Mouse (Mus musculus) kidney, embryonic 16.5 days (tissue): ENCODE measurements at regions not wholly inside any gene's neighbourhood (a gene's known extent, or its start where the extent isn't known, plus 50 kb on each side); places are given as distances from the start of the nearest gene placed in this dataset.

ENCODE experiments used
- ATAC-seq: fragments of 200-750 bp; cut with Nextera tagmentation; 2 replicates; pipeline ENCODE4 v1.8.0; 2017; ENCODE audit warnings: moderate TSS enrichment; ENCODE audit not compliant: low FRiP score, low TSS enrichment
- H3K27ac ChIP-seq: fragments of 300-500 bp; sonication (generic); 2 replicates; pipeline ENCODE4 v1.5.1; 2014; ENCODE audit warnings: low read length
- H3K27me3 ChIP-seq: fragments of 300-500 bp; sonication (generic); 2 replicates; pipeline ENCODE4 v1.6.1; 2014; ENCODE audit warnings: low read length, control low read depth, mixed read lengths; ENCODE audit not compliant: insufficient read depth
- H3K36me3 ChIP-seq: fragments of 300-500 bp; sonication (generic); 2 replicates; pipeline ENCODE4 v1.6.1; 2014; ENCODE audit warnings: low read length, control low read depth, mixed read lengths; ENCODE audit not compliant: insufficient read depth
- H3K4me1 ChIP-seq: fragments of 300-500 bp; sonication (generic); 2 replicates; pipeline ENCODE4 v1.6.1; 2014; ENCODE audit warnings: low read length, control low read depth, mixed read lengths; ENCODE audit not compliant: insufficient read depth
- H3K4me2 ChIP-seq: fragments of 300-500 bp; sonication (generic); replicated peaks from 2 replicates; pipeline ENCODE4 v1.6.1; 2014; ENCODE audit warnings: low read depth, low read length
- H3K4me3 ChIP-seq: fragments of 300-500 bp; sonication (generic); 2 replicates; pipeline ENCODE4 v1.5.1; 2014; ENCODE audit warnings: mild to moderate bottlenecking, low read length
- H3K9ac ChIP-seq: fragments of 300-500 bp; sonication (generic); replicated peaks from 2 replicates; pipeline ENCODE4 v1.6.1; 2014; ENCODE audit warnings: low read length
- H3K9me3 ChIP-seq: fragments of 300-500 bp; sonication (generic); 2 replicates; pipeline ENCODE4 v1.6.1; 2016; ENCODE audit warnings: low read length, control low read depth
- WGBS: fragments of 180-500 bp; shearing (Covaris S2); extraction: QIAGEN DNeasy Blood & Tissue Kit; methylation state at CpG from one replicate; pipeline ENCODE4 v1.1.7; 2014; 5-methylcytosine and 5-hydroxymethylcytosine counted together

DNA sequence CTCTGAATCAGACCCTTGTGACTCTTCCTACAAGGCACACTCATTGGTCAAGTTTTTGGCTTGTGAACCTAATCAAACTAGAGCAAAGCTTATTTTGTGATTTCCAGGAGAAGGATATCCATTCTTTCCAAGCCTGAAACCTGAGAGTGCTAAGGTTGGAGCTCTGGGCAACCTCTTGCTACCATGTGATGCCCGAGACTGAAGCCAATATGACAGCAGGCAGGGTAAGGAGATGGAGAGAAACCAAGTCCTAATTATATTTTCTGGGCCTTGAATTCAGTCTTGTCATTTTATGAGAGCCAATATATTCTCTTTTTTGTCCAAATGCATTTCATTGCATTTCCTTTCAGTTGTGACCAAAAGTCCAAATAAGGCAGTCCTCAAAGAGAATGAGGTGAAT, 434.5 kb downstream of the 9330182O14Rik start:
- H3K4me1 ChIP-seq, result 0 out of 2 replicates have a peak, but pooled peaks cover 3% of the 10 kb centered on the region
- H3K9me3 ChIP-seq, result no peaks in the 10 kb centered on the region
- H3K4me3 ChIP-seq, result no peak overlapping the region
- no peaks in the 10 kb centered on the region for H3K36me3 ChIP-seq
- no peak overlapping the region for H3K27ac ChIP-seq
- H3K4me2 ChIP-seq, result no peak overlapping the region
- H3K9ac ChIP-seq, result no peak overlapping the region
- H3K27me3 ChIP-seq, result no peaks in the 10 kb centered on the region
- 78% methylated on average over 1 of the region's 1 CpGs for WGBS
- no peak for ATAC-seq
